Mouse (Mus musculus): ENCODE measurements around the gene Tmem222.

DNA sequence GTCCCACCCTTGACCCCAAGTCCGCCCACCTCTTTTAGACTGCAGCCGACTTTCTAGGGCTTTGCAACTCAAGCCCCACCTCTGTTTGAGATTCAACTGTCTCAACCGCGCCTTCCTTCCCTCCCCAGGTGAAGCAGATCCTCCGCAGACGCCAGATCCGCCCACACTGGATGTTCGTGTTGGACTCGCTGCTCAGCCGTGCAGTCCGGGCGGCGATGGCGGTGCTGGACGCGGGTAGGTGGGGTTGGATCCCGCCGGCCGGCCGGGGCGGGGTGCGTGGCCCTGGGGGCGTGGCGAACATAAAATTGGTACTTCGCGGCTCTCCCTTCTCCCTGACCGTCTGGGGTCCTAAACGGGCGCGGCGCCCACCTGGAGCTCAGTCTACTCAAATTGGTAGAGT is 26.4 kb downstream of the Tmem222 start:
- no peak for TF ChIP-seq CTCF (IDR thresholded peaks at IDR 0.05; ENCODE audit: insufficient read depth, low read depth, low read length)
- TF ChIP-seq POLR2A (IDR thresholded peaks at IDR 0.05; ENCODE audit: insufficient read depth, low read depth, low read length) = no peak

Data from olfactory bulb, adult 2 months (tissue).